Mouse (Mus musculus): ENCODE data around the gene Zg16. TPM values are rescaled to one million over a fixed set of nuclear protein-coding genes. Genes with fewer than 3 reads are reported as not detected.

Gene Zg16
- polyA plus RNA-seq, 1 experiment from 2014 or later, result 37.2 TPM

DNA sequence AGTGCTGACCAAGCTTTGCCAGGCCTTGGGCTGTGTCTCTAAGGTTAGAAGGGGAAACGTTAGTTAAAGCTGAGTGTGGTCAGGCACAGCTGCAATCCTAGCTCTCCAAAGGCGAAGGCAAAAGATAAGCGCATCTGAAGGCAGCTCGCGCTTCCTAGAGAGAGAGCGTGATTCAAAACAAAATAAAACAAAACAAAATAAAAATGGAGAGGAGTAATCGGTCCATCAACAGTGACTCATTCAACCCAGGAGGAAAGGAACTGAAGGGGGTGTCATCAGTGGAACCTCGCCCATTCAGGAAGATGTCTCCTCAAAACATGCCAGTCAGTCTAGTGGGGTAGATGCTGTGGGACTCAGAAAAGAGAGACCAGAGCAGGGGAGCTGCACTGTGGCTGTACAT lies 4.9 kb downstream of the Zg16 start:
- H3K9me3 ChIP-seq (ENCODE audit: control insufficient read depth, low read length), result no peaks in the 10 kb centered on the region
- no peak overlapping the region for H3K27ac ChIP-seq (ENCODE audit: low read length)
- H3K27me3 ChIP-seq (replicated peaks; ENCODE audit: control insufficient read depth, insufficient read depth, low read length), result no peaks in the 10 kb centered on the region
- 84% methylated on average over 8 of the region's 8 CpGs for WGBS
- no peak overlapping the region for H3K4me3 ChIP-seq (ENCODE audit: low read length)
- no peak overlapping the region for H3K4me2 ChIP-seq (ENCODE audit: low read depth, low read length)
- no peak overlapping the region for H3K9ac ChIP-seq (ENCODE audit: low read depth, low read length)
- no peaks in the 10 kb centered on the region for H3K36me3 ChIP-seq (ENCODE audit: control insufficient read depth, insufficient read depth, low read length)
- no peaks in the 10 kb centered on the region for H3K4me1 ChIP-seq (ENCODE audit: control insufficient read depth, insufficient read depth, low read length)
- no peak for ATAC-seq

DNA sequence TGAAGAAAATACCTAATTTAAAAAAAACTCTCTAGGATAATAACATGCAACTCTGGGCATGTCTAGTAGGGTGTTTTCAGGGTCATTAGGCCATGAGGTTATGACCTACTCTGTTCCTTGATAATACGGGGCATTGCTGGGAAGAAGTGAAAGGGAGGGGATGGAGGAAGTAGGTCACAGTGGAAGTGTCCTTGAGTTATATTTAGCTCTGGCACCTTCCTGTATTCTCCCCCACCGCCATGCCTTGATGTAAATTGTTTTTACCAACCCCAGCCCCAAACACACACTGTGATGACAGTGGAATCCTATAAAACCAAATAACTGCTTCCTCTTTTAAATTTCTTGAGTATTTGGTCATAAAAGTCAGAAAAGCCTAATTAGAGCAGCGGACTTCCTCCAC lies 7.1 kb downstream of the Zg16 start:
- Histone ChIP-seq H3K27me3 (replicated peaks; ENCODE audit: control insufficient read depth, insufficient read depth, low read length) (no peaks in the 10 kb centered on the region), H3K4me3 (ENCODE audit: low read length) (no peak overlapping the region), H3K27ac (ENCODE audit: low read length) (no peak overlapping the region), H3K36me3 (ENCODE audit: control insufficient read depth, insufficient read depth, low read length) (no peaks in the 10 kb centered on the region), H3K9ac (ENCODE audit: low read depth, low read length) (no peak overlapping the region), H3K9me3 (ENCODE audit: control insufficient read depth, low read length) (no peaks in the 10 kb centered on the region), H3K4me1 (ENCODE audit: control insufficient read depth, insufficient read depth, low read length) (no peaks in the 10 kb centered on the region), H3K4me2 (ENCODE audit: low read depth, low read length) (no peak overlapping the region)
- no peak for ATAC-seq
- 54% methylated on average over 3 of the region's 3 CpGs for WGBS

DNA sequence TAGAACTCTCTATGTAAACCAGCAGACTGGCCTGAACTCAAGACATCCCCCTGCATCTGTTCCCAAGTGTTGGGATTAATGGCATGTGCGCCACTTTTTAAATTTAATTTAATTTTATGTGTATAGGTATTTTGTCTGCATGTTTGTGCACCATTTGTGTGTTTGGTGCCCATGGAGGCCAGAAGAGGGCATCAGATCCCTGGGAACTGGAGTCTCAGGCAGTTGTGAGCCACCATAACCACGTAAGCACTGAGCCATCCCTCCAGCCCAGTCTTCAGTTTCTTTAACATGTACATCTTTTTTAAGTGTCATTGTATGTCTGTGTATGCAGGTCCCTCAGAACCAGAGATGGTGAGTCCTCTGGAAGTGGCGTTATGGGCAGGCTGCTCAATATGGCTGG lies 9.4 kb downstream of the Zg16 start:
- H3K9ac ChIP-seq (ENCODE audit: low read depth, low read length), result no peak overlapping the region
- 81% methylated on average over 3 of the region's 3 CpGs for WGBS

DNA sequence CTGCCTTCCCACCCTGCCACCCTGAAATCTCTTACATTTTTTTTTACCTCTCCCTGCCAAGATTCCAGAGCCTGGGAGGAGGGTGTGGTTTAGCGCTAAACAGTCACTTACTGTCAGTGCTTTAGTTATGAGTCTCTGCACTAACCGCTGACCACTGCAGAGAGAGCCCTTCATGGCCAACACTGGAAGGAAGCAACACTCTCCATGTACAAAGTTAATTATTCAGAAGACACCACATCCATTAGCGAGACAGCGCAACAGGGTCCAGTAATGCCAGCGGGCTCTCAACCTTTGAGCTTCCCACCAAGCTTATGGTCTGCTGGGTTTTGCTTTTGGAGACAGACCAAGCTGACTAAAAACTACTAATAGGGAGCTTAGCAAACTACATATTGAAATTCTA lies 10.9 kb downstream of the Zg16 start:
- H3K4me3 ChIP-seq (ENCODE audit: low read length), result no peak overlapping the region
- H3K4me2 ChIP-seq (ENCODE audit: low read depth, low read length), result no peak overlapping the region
- H3K27ac ChIP-seq (ENCODE audit: low read length), result no peak overlapping the region
- no peaks in the 10 kb centered on the region for H3K36me3 ChIP-seq (ENCODE audit: control insufficient read depth, insufficient read depth, low read length)
- H3K9me3 ChIP-seq (ENCODE audit: control insufficient read depth, low read length), result no peaks in the 10 kb centered on the region
- no peaks in the 10 kb centered on the region for H3K4me1 ChIP-seq (ENCODE audit: control insufficient read depth, insufficient read depth, low read length)
- no peak overlapping the region for H3K9ac ChIP-seq (ENCODE audit: low read depth, low read length)
- 90% methylated on average over 5 of the region's 5 CpGs for WGBS
- no peak for ATAC-seq
- H3K27me3 ChIP-seq (replicated peaks; ENCODE audit: control insufficient read depth, insufficient read depth, low read length), result no peaks in the 10 kb centered on the region

More for the DNA sequence above, 9.4 kb downstream of the Zg16 start:
- Histone ChIP-seq H3K36me3 (ENCODE audit: control insufficient read depth, insufficient read depth, low read length) (no peaks in the 10 kb centered on the region), H3K9me3 (ENCODE audit: control insufficient read depth, low read length) (no peaks in the 10 kb centered on the region), H3K4me2 (ENCODE audit: low read depth, low read length) (no peak overlapping the region), H3K4me1 (ENCODE audit: control insufficient read depth, insufficient read depth, low read length) (no peaks in the 10 kb centered on the region), H3K4me3 (ENCODE audit: low read length) (no peak overlapping the region), H3K27ac (ENCODE audit: low read length) (no peak overlapping the region), H3K27me3 (replicated peaks; ENCODE audit: control insufficient read depth, insufficient read depth, low read length) (no peaks in the 10 kb centered on the region)
- ATAC-seq, result no peak

DNA sequence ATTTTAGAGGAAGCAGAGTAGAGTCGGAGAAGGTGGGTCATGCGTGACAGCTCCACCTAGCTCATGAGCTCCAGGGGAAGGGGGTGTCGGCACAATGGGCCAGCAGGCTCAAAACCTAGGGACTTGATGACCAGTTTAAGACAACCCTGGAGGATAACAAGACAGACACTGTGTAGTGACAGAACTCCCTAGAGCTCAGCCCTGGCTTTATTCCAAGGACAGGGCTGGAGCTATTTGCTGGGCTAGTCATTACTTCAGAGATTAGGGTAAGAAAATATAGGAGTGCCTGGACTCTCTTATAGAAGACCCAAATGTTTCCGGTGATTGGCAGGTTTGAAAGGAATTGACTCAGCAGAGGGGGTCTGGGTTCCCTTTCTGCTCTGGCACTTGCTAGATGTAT lies 13.9 kb downstream of the Zg16 start:
- no peaks in the 10 kb centered on the region for H3K9me3 ChIP-seq (ENCODE audit: control insufficient read depth, low read length)
- H3K4me1 ChIP-seq (ENCODE audit: control insufficient read depth, insufficient read depth, low read length), result no peaks in the 10 kb centered on the region
- no peak overlapping the region for H3K4me2 ChIP-seq (ENCODE audit: low read depth, low read length)
- H3K27me3 ChIP-seq (replicated peaks; ENCODE audit: control insufficient read depth, insufficient read depth, low read length), result no peaks in the 10 kb centered on the region
- H3K36me3 ChIP-seq (ENCODE audit: control insufficient read depth, insufficient read depth, low read length), result no peaks in the 10 kb centered on the region
- WGBS, result 86% methylated on average over 4 of the region's 4 CpGs
- no peak for ATAC-seq
- no peak overlapping the region for H3K9ac ChIP-seq (ENCODE audit: low read depth, low read length)
- no peak overlapping the region for H3K4me3 ChIP-seq (ENCODE audit: low read length)
- no peak overlapping the region for H3K27ac ChIP-seq (ENCODE audit: low read length)

DNA sequence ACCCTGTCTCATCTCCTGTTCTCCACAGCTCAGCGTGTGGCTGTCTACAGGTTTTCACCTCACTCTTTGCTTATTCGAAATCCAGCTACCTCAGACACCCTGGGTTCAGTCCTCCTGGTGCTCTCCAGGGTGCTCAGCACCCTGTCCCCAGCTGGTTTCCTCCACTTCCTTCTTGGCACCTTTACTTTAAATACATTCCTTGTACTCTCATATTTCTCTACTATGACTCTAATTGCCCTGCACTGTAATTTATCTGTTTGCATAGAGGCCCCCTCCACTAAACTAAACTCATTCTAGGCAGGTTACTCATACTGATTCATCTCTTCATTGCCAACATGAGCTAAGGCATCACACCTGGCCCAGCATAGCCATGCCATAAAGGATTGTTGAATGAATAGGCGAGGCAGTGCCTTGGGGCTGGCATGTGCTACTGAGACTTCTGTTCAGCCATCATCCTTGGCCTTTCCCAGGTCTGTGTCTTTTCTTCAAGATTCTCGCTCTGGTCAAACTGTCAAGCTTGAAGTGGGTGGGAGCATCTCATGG lies 16.2 kb downstream of the Zg16 start:
- Histone ChIP-seq H3K27me3 (replicated peaks; ENCODE audit: control insufficient read depth, insufficient read depth, low read length) (no peaks in the 10 kb centered on the region), H3K4me2 (ENCODE audit: low read depth, low read length) (no peak overlapping the region), H3K9ac (ENCODE audit: low read depth, low read length) (no peak overlapping the region), H3K4me3 (ENCODE audit: low read length) (no peak overlapping the region), H3K9me3 (ENCODE audit: control insufficient read depth, low read length) (no peaks in the 10 kb centered on the region), H3K4me1 (ENCODE audit: control insufficient read depth, insufficient read depth, low read length) (no peaks in the 10 kb centered on the region), H3K36me3 (ENCODE audit: control insufficient read depth, insufficient read depth, low read length) (no peaks in the 10 kb centered on the region), H3K27ac (ENCODE audit: low read length) (no peak overlapping the region)
- 52% methylated on average over 4 of the region's 4 CpGs for WGBS
- peak; percentile 95 for ATAC-seq

DNA sequence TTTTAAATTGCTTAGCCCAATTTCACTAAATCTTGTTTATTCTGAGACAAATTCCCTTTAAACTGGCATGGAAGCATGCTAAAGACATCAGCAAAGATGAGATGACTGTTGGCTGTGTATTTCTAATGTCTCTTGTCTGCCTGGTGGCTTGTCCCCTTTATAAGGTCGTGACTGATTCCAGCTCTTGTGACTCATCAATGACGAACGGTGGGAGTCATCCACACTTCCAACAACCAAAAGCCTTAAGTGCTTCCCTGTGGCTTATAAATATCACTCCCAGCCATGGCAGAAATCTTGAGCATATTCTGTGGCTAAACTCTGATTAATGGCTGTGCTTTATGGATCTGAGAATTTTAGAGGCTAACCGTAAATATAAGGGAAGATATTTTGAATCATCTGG lies 20.8 kb downstream of the Zg16 start:
- H3K4me2 ChIP-seq (ENCODE audit: low read depth, low read length), result no peak overlapping the region
- H3K9me3 ChIP-seq (ENCODE audit: control insufficient read depth, low read length), result no peaks in the 10 kb centered on the region
- no peak overlapping the region for H3K27ac ChIP-seq (ENCODE audit: low read length)
- no peak for ATAC-seq
- H3K4me1 ChIP-seq (ENCODE audit: control insufficient read depth, insufficient read depth, low read length), result no peaks in the 10 kb centered on the region
- 69% methylated on average over 4 of the region's 4 CpGs for WGBS
- H3K9ac ChIP-seq (ENCODE audit: low read depth, low read length), result no peak overlapping the region
- no peak overlapping the region for H3K4me3 ChIP-seq (ENCODE audit: low read length)
- no peaks in the 10 kb centered on the region for H3K36me3 ChIP-seq (ENCODE audit: control insufficient read depth, insufficient read depth, low read length)
- no peaks in the 10 kb centered on the region for H3K27me3 ChIP-seq (replicated peaks; ENCODE audit: control insufficient read depth, insufficient read depth, low read length)

DNA sequence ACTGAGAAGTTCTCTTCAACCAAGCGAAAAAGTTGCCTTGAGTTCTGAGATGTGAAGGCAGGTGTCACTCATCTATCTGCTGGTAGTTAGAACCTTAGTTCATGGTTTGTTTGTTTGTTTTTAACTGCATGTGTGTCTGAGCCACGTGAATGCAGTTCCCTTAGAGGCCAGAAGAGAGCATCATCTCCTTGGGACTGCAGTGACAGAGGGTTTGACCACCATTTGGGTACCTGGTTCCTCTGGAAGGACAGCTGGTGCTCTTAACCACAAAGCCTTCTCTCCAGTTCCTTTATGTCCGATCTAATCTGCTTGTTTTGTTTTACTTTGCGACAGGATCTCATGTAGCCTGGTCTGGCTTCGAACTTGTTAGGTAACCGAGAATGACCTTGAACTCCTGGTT lies 21.6 kb downstream of the Zg16 start:
- Histone ChIP-seq H3K4me3 (ENCODE audit: low read length) (no peak overlapping the region), H3K4me2 (ENCODE audit: low read depth, low read length) (no peak overlapping the region), H3K36me3 (ENCODE audit: control insufficient read depth, insufficient read depth, low read length) (no peaks in the 10 kb centered on the region), H3K4me1 (ENCODE audit: control insufficient read depth, insufficient read depth, low read length) (no peaks in the 10 kb centered on the region), H3K27ac (ENCODE audit: low read length) (no peak overlapping the region), H3K9me3 (ENCODE audit: control insufficient read depth, low read length) (no peaks in the 10 kb centered on the region), H3K9ac (ENCODE audit: low read depth, low read length) (no peak overlapping the region), H3K27me3 (replicated peaks; ENCODE audit: control insufficient read depth, insufficient read depth, low read length) (no peaks in the 10 kb centered on the region)
- no peak for ATAC-seq
- WGBS, result 84% methylated on average over 6 of the region's 6 CpGs

DNA sequence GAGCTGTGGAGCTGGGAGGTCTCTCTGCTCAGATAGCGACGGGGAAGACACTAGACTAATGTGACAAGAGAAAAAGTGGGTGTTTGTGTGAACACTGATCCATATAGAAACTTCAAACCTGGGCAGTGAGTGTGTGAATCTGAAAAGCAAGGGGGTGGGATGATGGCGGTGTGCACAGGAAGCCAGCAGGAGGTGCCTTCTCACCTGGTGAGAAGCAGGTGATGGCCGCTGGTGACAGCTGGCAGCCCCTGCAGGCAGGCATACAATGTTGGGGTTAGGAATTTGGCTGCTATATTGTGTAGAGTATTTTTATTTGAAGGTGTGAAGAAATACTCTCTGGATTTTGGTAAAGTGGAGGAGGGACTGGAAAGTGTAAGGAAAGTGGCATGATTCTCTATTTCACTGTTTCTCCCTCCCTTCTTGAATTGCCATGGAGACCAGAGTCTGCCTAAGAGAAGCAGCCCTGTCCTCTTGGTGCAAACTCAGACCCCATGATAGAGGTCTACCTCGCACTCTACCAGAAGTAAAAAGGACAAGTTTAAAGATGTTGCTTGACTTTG lies 32.0 kb downstream of the Zg16 start:
- no peak for ATAC-seq
- Histone ChIP-seq H3K9ac (ENCODE audit: low read depth, low read length) (no peak overlapping the region), H3K27me3 (replicated peaks; ENCODE audit: control insufficient read depth, insufficient read depth, low read length) (0 out of 2 replicates have a peak, but pooled peaks cover 4% of the 10 kb centered on the region), H3K36me3 (ENCODE audit: control insufficient read depth, insufficient read depth, low read length) (no peaks in the 10 kb centered on the region), H3K4me1 (ENCODE audit: control insufficient read depth, insufficient read depth, low read length) (no peaks in the 10 kb centered on the region), H3K4me2 (ENCODE audit: low read depth, low read length) (no peak overlapping the region), H3K4me3 (ENCODE audit: low read length) (no peak overlapping the region), H3K27ac (ENCODE audit: low read length) (no peak overlapping the region), H3K9me3 (ENCODE audit: control insufficient read depth, low read length) (no peaks in the 10 kb centered on the region)
- WGBS, result 61% methylated on average over 5 of the region's 5 CpGs

Measured in intestine, embryonic 16.5 days (tissue).